Mouse (Mus musculus) mouse embryonic stem cell (cell line): ENCODE measurements around the gene Evpl.

Source experiments
- in situ Hi-C, 2 experiments: fragments of 300-500 bp; cut with MboI; formaldehyde crosslinking; loops; 1 replicate in 1 of 2; 3 replicates in 1 of 2; pipeline ENCODE4 v1.14.3; 2019 to 2020; ENCODE audit warnings: low sequenced_read_pairs in 2 of 2, low pct_unique_long_range_greater_than_20kb in 1 of 2, mixed read lengths in 1 of 2; ENCODE audit not compliant: unreplicated experiment in 1 of 2

Evpl gene

DNA sequence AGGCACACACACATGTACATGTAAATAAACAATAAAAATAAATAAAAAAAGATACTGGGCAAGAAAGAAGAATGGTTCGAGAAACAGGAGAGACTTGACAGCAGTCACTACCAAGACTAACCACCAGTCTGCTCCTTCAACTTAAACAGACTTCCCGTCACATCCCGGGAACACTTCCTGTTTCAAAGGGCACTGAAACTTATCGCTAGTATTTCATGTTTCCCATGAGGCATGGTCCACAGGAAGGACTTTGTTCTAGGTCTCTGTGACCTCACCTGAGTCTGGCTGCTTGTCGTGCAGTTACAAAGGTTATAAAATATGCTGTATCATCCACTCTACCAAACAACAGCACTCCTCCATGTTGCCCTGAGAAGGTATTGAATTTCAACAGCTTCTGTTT lies 42.6 kb downstream of the Evpl start:
- in situ Hi-C loops, result no loop called here

GRCm38 (mm10) chr11:116194619-116195018 lies 43.3 kb downstream of the Evpl start:
- in situ Hi-C loops, result no loop called here

GRCm38 (mm10) chr11:116187226-116187930 lies 50.5 kb downstream of the Evpl start:
- in situ Hi-C loops, result no loop called here

GRCm38 (mm10) chr11:116186360-116186759 lies 51.5 kb downstream of the Evpl start:
- in situ Hi-C loops, result no loop called here

- in situ Hi-C loops, result no loop called here
Observed at GRCm38 (mm10) chr11:116185836-116186235, 52.0 kb downstream of the Evpl start.

GRCm38 (mm10) chr11:116178411-116179121 lies 59.3 kb downstream of the Evpl start:
- in situ Hi-C loops, result no loop called here

DNA sequence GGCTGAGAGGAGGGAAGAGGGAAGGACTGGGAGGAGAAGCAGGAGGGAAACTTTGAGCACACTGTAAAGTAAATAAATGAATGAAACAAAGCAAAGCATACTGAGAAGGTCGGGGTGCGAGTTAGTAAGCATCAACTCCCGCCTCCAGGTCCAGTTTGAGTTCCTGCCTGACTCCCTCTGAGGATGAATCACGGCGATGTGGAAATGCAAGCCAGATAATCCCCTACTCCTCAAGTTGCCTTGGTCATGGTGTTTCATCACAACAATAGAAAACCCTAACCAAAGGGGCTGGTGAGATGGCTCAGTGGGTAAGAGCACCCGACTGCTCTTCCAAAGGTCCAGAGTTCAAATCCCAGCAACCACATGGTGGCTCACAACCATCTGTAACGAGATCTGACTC lies 61.9 kb downstream of the Evpl start:
- in situ Hi-C loops, result no loop called here

DNA sequence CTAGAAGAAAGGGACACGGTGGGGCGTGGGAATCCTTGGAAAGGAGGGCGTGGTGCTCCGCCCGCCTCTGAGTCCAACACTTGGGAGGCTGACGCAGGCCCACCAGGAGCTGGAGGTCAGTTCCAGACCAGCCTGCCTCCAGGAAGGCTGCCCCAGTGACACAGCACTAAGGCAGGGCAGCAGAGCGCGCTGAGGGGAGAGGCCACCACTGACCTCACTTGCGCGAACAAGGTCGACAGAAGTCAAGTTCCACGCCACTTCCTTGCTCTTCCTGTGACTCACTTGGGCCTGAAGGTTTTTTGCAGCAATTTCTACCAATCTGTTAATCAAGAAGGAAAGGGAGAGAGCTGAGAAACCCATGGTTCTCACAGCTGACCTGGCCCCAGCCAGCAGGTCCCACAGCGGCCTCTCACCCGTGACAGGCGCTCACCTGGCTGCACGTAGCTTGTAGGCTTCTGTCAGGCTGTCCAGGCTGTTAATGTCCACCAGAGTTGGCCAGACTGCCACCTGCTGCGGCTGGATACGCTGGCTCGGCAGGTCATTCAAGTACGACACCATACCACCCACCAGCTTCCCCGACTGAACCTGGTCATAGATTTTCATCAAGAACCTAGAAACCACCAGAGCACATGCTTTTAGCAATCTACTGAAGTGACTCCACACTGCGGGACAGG lies 63.0 kb downstream of the Evpl start:
- in situ Hi-C loops, result no loop called here

GRCm38 (mm10) chr11:116171959-116172358 lies 65.9 kb downstream of the Evpl start:
- in situ Hi-C loops, result no loop called here
